Mouse (Mus musculus) small intestine, adult 2 months (tissue): ENCODE results near the gene Alpl.

Source experiments
- CTCF ChIP-seq: fragments of 200-500 bp; IDR thresholded peaks from 2 replicates; pipeline ENCODE4 v1.5.1; 2012; ENCODE audit warnings: low read depth, mild to moderate bottlenecking, control low read depth, inconsistent platforms, low read length, moderate library complexity, mixed read lengths; ENCODE audit not compliant: insufficient replicate concordance, insufficient read length; ENCODE audit errors: extremely low read depth
- POLR2A ChIP-seq: fragments of 200-500 bp; IDR thresholded peaks from 2 replicates; pipeline ENCODE4 v1.6.1; 2012; ENCODE audit warnings: low read depth, mild to moderate bottlenecking, control low read depth, inconsistent platforms, low read length, moderate library complexity

GRCm38 (mm10) chr4:137747091-137747490, 49.1 kb downstream of the Alpl start:
- TF ChIP-seq POLR2A (no peak), CTCF (no peak)
